Mouse (Mus musculus) stomach, embryonic 16.5 days (tissue): ENCODE measurements around the gene Prdm5. TPM values are rescaled to one million over a fixed set of nuclear protein-coding genes. Genes with fewer than 3 reads are reported as not detected.

Experiments
- ATAC-seq: fragments of 200-750 bp; cut with Nextera tagmentation; 2 replicates; pipeline ENCODE4 v1.8.0; 2017; ENCODE audit warnings: moderate number of reproducible peaks, moderate TSS enrichment; ENCODE audit not compliant: insufficient read depth, low FRiP score
- H3K27ac ChIP-seq: fragments of 300-500 bp; sonication (generic); 2 replicates; pipeline ENCODE4 v1.5.1; 2014; ENCODE audit warnings: low read length
- H3K27me3 ChIP-seq: fragments of 300-500 bp; sonication (generic); 2 replicates; pipeline ENCODE4 v1.6.1; 2014; ENCODE audit warnings: low read length, control low read depth, mixed read lengths; ENCODE audit not compliant: control insufficient read depth, insufficient read depth
- H3K36me3 ChIP-seq: fragments of 300-500 bp; sonication (generic); 2 replicates; pipeline ENCODE4 v1.6.1; 2014; ENCODE audit warnings: low read length; ENCODE audit not compliant: control insufficient read depth, insufficient read depth
- H3K4me1 ChIP-seq: fragments of 300-500 bp; sonication (generic); 2 replicates; pipeline ENCODE4 v1.6.1; 2014; ENCODE audit warnings: low read length, control low read depth, mixed read lengths; ENCODE audit not compliant: control insufficient read depth, insufficient read depth
- H3K4me2 ChIP-seq: fragments of 300-500 bp; sonication (generic); 2 replicates; pipeline ENCODE4 v1.6.1; 2014; ENCODE audit warnings: low read depth, low read length, mixed read lengths
- H3K4me3 ChIP-seq: fragments of 300-500 bp; sonication (generic); replicated peaks from 2 replicates; pipeline ENCODE4 v1.5.1; 2014; ENCODE audit warnings: mild to moderate bottlenecking, low read length
- H3K9ac ChIP-seq: fragments of 300-500 bp; sonication (generic); 2 replicates; pipeline ENCODE4 v1.6.1; 2014; ENCODE audit warnings: low read length
- H3K9me3 ChIP-seq: fragments of 300-500 bp; sonication (generic); replicated peaks from 2 replicates; pipeline ENCODE4 v1.6.1; 2016; ENCODE audit warnings: low read length, control low read depth; ENCODE audit not compliant: control insufficient read depth
- WGBS: fragments of 180-500 bp; shearing (Covaris S2); extraction: QIAGEN DNeasy Blood & Tissue Kit; methylation state at CpG from one replicate; pipeline ENCODE4 v1.1.7; 2014; 5-methylcytosine and 5-hydroxymethylcytosine counted together
- polyA plus RNA-seq: library from polyadenylated mRNA; unstranded; fragments of >200 nt; fragmentation: Nextera tagmentation; extraction: Ambion mirVana; gene quantifications from 2 replicates; pipeline ENCODE4 v1.2.1, GENCODE M21; 2015

The Prdm5 gene
- polyA plus RNA-seq, 1 experiment from 2014 or later, result 20.5 TPM

GRCm38 (mm10) chr6:65933177-65933576 is 154.4 kb downstream of the Prdm5 start:
- H3K4me1 ChIP-seq, result no peaks in the 10 kb centered on the region
- no peaks in the 10 kb centered on the region for H3K27me3 ChIP-seq
- no peak for ATAC-seq
- WGBS, result 59% methylated on average over 4 of the region's 4 CpGs
- no peak overlapping the region for H3K27ac ChIP-seq
- H3K36me3 ChIP-seq, result 0 out of 2 replicates have a peak, but pooled peaks cover 3% of the 10 kb centered on the region
- H3K4me2 ChIP-seq, result no peak overlapping the region
- H3K4me3 ChIP-seq, result no peak overlapping the region
- no peak overlapping the region for H3K9ac ChIP-seq
- no peaks in the 10 kb centered on the region for H3K9me3 ChIP-seq

GRCm38 (mm10) chr6:65935566-65936281 is 156.9 kb downstream of the Prdm5 start:
- no peak overlapping the region for H3K4me3 ChIP-seq
- H3K27me3 ChIP-seq, result no peaks in the 10 kb centered on the region
- H3K9ac ChIP-seq, result no peak overlapping the region
- H3K36me3 ChIP-seq, result 0 out of 2 replicates have a peak, but pooled peaks cover 3% of the 10 kb centered on the region
- 59% methylated on average over 7 of the region's 7 CpGs for WGBS
- no peak for ATAC-seq
- no peak overlapping the region for H3K27ac ChIP-seq
- H3K4me1 ChIP-seq, result no peaks in the 10 kb centered on the region
- H3K4me2 ChIP-seq, result no peak overlapping the region
- H3K9me3 ChIP-seq, result no peaks in the 10 kb centered on the region

GRCm38 (mm10) chr6:65950492-65950891 is 171.7 kb downstream of the Prdm5 start:
- H3K4me2 ChIP-seq, result no peak overlapping the region
- H3K36me3 ChIP-seq, result no peaks in the 10 kb centered on the region
- H3K4me1 ChIP-seq, result no peaks in the 10 kb centered on the region
- H3K9ac ChIP-seq, result no peak overlapping the region
- H3K27me3 ChIP-seq, result no peaks in the 10 kb centered on the region
- ATAC-seq, result no peak
- no peak overlapping the region for H3K27ac ChIP-seq
- no peaks in the 10 kb centered on the region for H3K9me3 ChIP-seq
- WGBS, result 78% methylated on average over 6 of the region's 6 CpGs
- H3K4me3 ChIP-seq, result no peak overlapping the region

GRCm38 (mm10) chr6:65952309-65952708 is 173.5 kb downstream of the Prdm5 start, which contains the start of gene 4930544G11Rik:
Gene 4930544G11Rik, plus strand, starts transcription at chr6:65952609.
- H3K27ac ChIP-seq, result no peak within 1 kb of the TSS
- no peaks in the 10 kb centered on the region for H3K27me3 ChIP-seq
- H3K4me2 ChIP-seq, result no peak within 1 kb of the TSS
- 97% methylated on average over 10 of the region's 10 CpGs for WGBS
- no peaks in the 10 kb centered on the region for H3K9me3 ChIP-seq
- H3K4me3 ChIP-seq, result no peak within 1 kb of the TSS
- no peak within 1 kb of the TSS for H3K9ac ChIP-seq
- no peaks in the 10 kb centered on the region for H3K36me3 ChIP-seq
- ATAC-seq, result no peak
- H3K4me1 ChIP-seq, result no peaks in the 10 kb centered on the region

GRCm38 (mm10) chr6:65969386-65970111 is 190.8 kb downstream of the Prdm5 start:
- H3K27ac ChIP-seq, result no peak overlapping the region
- no peaks in the 10 kb centered on the region for H3K36me3 ChIP-seq
- 60% methylated on average over 6 of the region's 6 CpGs for WGBS
- no peaks in the 10 kb centered on the region for H3K27me3 ChIP-seq
- H3K9me3 ChIP-seq, result no peaks in the 10 kb centered on the region
- no peak overlapping the region for H3K4me3 ChIP-seq
- H3K4me2 ChIP-seq, result no peak overlapping the region
- H3K4me1 ChIP-seq, result no peaks in the 10 kb centered on the region
- no peak overlapping the region for H3K9ac ChIP-seq
- no peak for ATAC-seq

GRCm38 (mm10) chr6:65970410-65970809 is 191.6 kb downstream of the Prdm5 start:
- no peak overlapping the region for H3K9ac ChIP-seq
- no peaks in the 10 kb centered on the region for H3K4me1 ChIP-seq
- no peaks in the 10 kb centered on the region for H3K36me3 ChIP-seq
- 82% methylated on average over 9 of the region's 9 CpGs for WGBS
- ATAC-seq, result no peak
- H3K9me3 ChIP-seq, result no peaks in the 10 kb centered on the region
- H3K27ac ChIP-seq, result no peak overlapping the region
- no peaks in the 10 kb centered on the region for H3K27me3 ChIP-seq
- H3K4me3 ChIP-seq, result no peak overlapping the region
- H3K4me2 ChIP-seq, result no peak overlapping the region

Other genes with a start within 250 kb of the Prdm5 start
- gene Ndnf, start 107.4 kb upstream of the Prdm5 start, polyA plus RNA-seq, result 5.5 and 6.0 TPM in 2 replicates
- gene 4930544G11Rik, start 173.6 kb downstream of the Prdm5 start, polyA plus RNA-seq, result not detected in 2 replicates